Mouse (Mus musculus): ENCODE data around the gene Polh.

DNA sequence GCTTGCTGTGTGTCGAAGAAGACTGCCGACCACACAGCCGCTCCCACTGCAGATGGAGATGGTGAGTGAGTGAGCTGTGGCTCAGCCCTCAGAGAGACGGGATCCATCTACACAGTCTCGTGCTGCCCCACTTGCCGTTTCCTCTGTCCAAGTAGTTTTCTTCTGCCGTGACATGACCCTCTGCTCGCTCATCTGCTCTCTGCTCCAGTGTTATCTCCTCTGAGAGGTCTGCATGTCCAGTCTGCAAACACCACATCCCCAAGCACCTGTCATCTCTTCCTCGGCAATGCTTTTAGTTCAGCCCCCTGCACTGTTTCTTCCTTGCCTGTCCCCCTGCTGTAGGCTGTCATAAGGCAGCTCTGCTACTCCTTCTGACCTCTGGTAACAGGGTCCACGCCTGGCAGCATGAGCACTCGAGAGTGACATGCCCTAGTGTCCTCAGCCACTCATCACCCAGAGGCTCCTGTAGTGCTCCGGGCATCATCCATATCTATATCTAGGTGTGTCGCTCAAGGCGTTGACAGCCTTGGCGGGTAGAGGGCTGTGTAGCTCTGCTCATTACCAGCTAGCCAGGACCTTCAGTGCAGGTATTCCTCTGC, 37.2 kb upstream of the Polh start:
- TF ChIP-seq CTCF (IDR thresholded peaks at IDR 0.05; ENCODE audit: insufficient read depth, low read length) (no peak), POLR2A (IDR thresholded peaks at IDR 0.05; ENCODE audit: borderline replicate concordance, extremely low read depth, low read depth, low read length) (no peak)

Measured in lung, adult 2 months (tissue).